Mouse (Mus musculus) hindbrain, postnatal 0 days (tissue): ENCODE data around the gene Tspan5. TPM values are rescaled to one million over a fixed set of nuclear protein-coding genes. Genes with fewer than 3 reads are reported as not detected.

Experiments
- ATAC-seq: fragments of 200-750 bp; cut with Nextera tagmentation; 2 replicates; pipeline ENCODE4 v1.8.0; 2017; ENCODE audit warnings: mild to moderate bottlenecking, moderate TSS enrichment, moderate library complexity
- DNase-seq: peaks from one replicate; pipeline ENCODE4 v3.0.0-alpha.2; 2015; ENCODE audit warnings: low spot score
- H3K27ac ChIP-seq: fragments of 300-500 bp; sonication (generic); 2 replicates; pipeline ENCODE4 v1.5.1; 2014; ENCODE audit warnings: mild to moderate bottlenecking
- H3K27me3 ChIP-seq: fragments of 300-500 bp; sonication (generic); 2 replicates; pipeline ENCODE4 v1.6.1; 2014; ENCODE audit warnings: low read length, mixed read lengths; ENCODE audit not compliant: insufficient read depth
- H3K36me3 ChIP-seq: fragments of 300-500 bp; sonication (generic); 2 replicates; pipeline ENCODE4 v1.6.1; 2014; ENCODE audit warnings: low read length, mixed read lengths; ENCODE audit not compliant: insufficient read depth
- H3K4me1 ChIP-seq: fragments of 300-500 bp; sonication (generic); 2 replicates; pipeline ENCODE4 v1.6.1; 2014; ENCODE audit warnings: antibody characterized with exemption, low read length, mixed read lengths; ENCODE audit not compliant: insufficient read depth
- H3K4me2 ChIP-seq: fragments of 300-500 bp; sonication (generic); 2 replicates; pipeline ENCODE4 v1.6.1; 2014; ENCODE audit warnings: low read depth, mild to moderate bottlenecking, low read length, moderate library complexity, mixed read lengths
- H3K4me3 ChIP-seq: fragments of 300-500 bp; sonication (generic); 2 replicates; pipeline ENCODE4 v1.5.1; 2014; ENCODE audit warnings: low read length
- H3K9ac ChIP-seq: fragments of 300-500 bp; sonication (generic); replicated peaks from 2 replicates; pipeline ENCODE4 v1.6.1; 2014; ENCODE audit warnings: mild to moderate bottlenecking, low read length, moderate library complexity, mixed read lengths
- H3K9me3 ChIP-seq: fragments of 300-500 bp; sonication (generic); 2 replicates; pipeline ENCODE4 v1.6.1; 2016; ENCODE audit warnings: low read length, mixed read lengths
- CTCF ChIP-seq: IDR thresholded peaks from 2 replicates; pipeline ENCODE4 v1.5.1; 2016; ENCODE audit warnings: antibody characterized with exemption, control low read depth, low read depth
- WGBS: fragments of 180-500 bp; shearing (Covaris S2); extraction: QIAGEN DNeasy Blood & Tissue Kit; methylation state at CpG from one replicate; pipeline ENCODE4 v1.1.7; 2014; 5-methylcytosine and 5-hydroxymethylcytosine counted together
- polyA plus RNA-seq: library from polyadenylated mRNA; unstranded; fragments of >200 nt; fragmentation: Nextera tagmentation; extraction: Ambion mirVana; gene quantifications from 2 replicates; pipeline ENCODE4 v1.2.1, GENCODE M21; 2015
- total RNA-seq: library from RNA; depleted of rRNA; stranded (reverse); fragments of >200 nt; gene quantifications from 2 replicates; pipeline ENCODE4 v1.2.3, GENCODE M21; 2014

Tspan5 gene
- total and polyA plus RNA-seq, 2 experiments from 2014 or later = 86.0 to 135 TPM

GRCm38 (mm10) chr3:138783859-138784640 is 42.1 kb downstream of the Tspan5 start:
- Histone ChIP-seq H3K27me3 (no peaks in the 10 kb centered on the region), H3K36me3 (no peaks in the 10 kb centered on the region), H3K9me3 (no peaks in the 10 kb centered on the region), H3K27ac (peak overlapping the region; percentile 64), H3K4me1 (peaks cover 14% of the 10 kb centered on the region; the same call in 1 of the 2 replicates), H3K4me3 (no peak overlapping the region), H3K4me2 (peak overlapping the region; percentile 35), H3K9ac (no peak overlapping the region)
- peak; percentile 88 for DNase-seq
- ATAC-seq = peak; percentile 84
- WGBS = 53% methylated on average over 19 of the region's 19 CpGs
- TF ChIP-seq CTCF = no peak

DNA sequence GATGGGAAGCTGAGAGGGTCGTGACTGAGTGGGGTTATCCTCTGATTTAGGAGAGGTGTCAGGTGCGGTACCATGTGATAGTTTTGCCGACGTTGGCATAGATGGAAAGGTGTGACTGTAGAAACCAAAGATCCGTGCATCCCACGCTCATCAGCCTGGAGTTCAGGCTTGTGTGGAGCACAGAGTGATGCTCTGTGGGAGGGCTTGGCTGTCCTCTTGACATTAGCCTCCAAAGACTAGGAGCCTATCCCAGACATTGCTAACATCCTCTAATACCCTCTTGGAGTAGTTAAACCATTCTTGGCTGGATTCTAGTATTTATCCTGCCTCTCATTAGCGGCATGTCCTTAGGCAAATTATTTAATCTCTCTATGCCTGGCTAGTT is 42.6 kb downstream of the Tspan5 start:
- WGBS = 45% methylated on average over 7 of the region's 7 CpGs
- Histone ChIP-seq H3K4me2 (peak overlapping the region; percentile 35), H3K4me3 (no peak overlapping the region), H3K9ac (no peak overlapping the region), H3K9me3 (no peaks in the 10 kb centered on the region), H3K27ac (peak overlapping the region; percentile 64; the same call in 1 of the 2 replicates), H3K27me3 (no peaks in the 10 kb centered on the region), H3K4me1 (peaks cover 14% of the 10 kb centered on the region; the same call in 1 of the 2 replicates), H3K36me3 (no peaks in the 10 kb centered on the region)
- DNase-seq = peak; percentile 68
- no peak; the same call in 1 of the 2 replicates for ATAC-seq
- no peak for TF ChIP-seq CTCF

- Histone ChIP-seq H3K4me2 (no peak overlapping the region), H3K4me3 (no peak overlapping the region), H3K36me3 (no peaks in the 10 kb centered on the region), H3K9ac (no peak overlapping the region), H3K27ac (no peak overlapping the region), H3K9me3 (no peaks in the 10 kb centered on the region), H3K4me1 (peaks cover 7% of the 10 kb centered on the region; the same call in 1 of the 2 replicates), H3K27me3 (no peaks in the 10 kb centered on the region)
- no peak for TF ChIP-seq CTCF
- ATAC-seq (no peak), DNase-seq (no peak)
- 84% methylated on average over 18 of the region's 18 CpGs for WGBS
Observed at GRCm38 (mm10) chr3:138787758-138788488, 45.9 kb downstream of the Tspan5 start.

- H3K27me3 ChIP-seq = no peaks in the 10 kb centered on the region
- TF ChIP-seq CTCF = no peak
- H3K9ac ChIP-seq = no peak overlapping the region
- WGBS = 60% methylated on average over 17 of the region's 17 CpGs
- ATAC-seq (no peak), DNase-seq (no peak)
- H3K4me3 ChIP-seq = no peak overlapping the region
- peaks cover 2% of the 10 kb centered on the region; the same call in 1 of the 2 replicates for H3K4me1 ChIP-seq
- no peaks in the 10 kb centered on the region for H3K9me3 ChIP-seq
- no peak overlapping the region for H3K4me2 ChIP-seq
- no peaks in the 10 kb centered on the region for H3K36me3 ChIP-seq
- no peak overlapping the region for H3K27ac ChIP-seq
Observed at GRCm38 (mm10) chr3:138788489-138788850, 46.5 kb downstream of the Tspan5 start.

DNA sequence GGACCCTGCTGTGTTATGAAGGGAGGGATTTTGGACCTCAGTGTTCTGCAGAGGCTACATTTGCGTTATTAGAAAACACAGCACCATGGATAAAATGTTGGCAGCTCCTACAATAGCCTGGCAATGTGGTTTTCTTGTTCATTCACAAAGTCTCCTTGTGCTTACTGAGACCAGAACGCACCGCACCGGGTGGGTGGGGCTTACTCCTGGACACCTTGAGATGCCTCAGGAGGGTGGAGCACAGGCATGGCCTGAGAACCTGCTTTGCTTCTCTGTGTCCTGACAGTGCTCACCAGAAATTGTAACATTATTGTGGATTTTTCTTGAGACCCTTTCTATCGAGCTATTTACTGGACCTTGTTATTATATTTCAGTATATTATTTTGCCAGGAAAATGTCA is 47.3 kb downstream of the Tspan5 start:
- Histone ChIP-seq H3K36me3 (no peaks in the 10 kb centered on the region), H3K4me1 (no peaks in the 10 kb centered on the region; the same call in 1 of the 2 replicates), H3K27ac (no peak overlapping the region), H3K27me3 (no peaks in the 10 kb centered on the region), H3K4me2 (0 out of 2 replicates have a peak overlapping the region, but pooled peaks have one; percentile 16), H3K4me3 (no peak overlapping the region), H3K9me3 (no peaks in the 10 kb centered on the region), H3K9ac (no peak overlapping the region)
- WGBS = 51% methylated on average over 5 of the region's 5 CpGs
- ATAC-seq (no peak), DNase-seq (peak; percentile 48)
- no peak for TF ChIP-seq CTCF

DNA sequence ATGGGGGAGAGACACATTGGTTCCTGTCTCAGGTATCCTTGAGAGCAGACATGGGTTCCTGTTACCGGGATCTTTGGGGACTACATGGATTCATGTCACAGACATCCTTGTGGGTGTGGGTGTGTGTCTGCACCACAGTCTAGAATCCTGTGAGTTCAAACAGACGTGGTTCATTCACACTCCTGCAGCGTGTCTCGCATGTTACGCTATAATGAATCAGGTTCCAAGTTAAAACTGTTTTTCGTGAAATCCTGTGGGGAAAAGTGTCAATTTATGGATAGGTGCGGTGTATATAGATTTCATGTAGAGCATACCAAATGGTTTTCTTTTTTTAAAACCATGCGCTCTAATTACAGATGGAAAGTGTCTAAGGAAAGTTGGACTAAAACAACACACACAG is 52.5 kb downstream of the Tspan5 start:
- H3K4me1 ChIP-seq = no peaks in the 10 kb centered on the region
- H3K36me3 ChIP-seq = no peaks in the 10 kb centered on the region
- TF ChIP-seq CTCF = no peak
- no peak overlapping the region for H3K27ac ChIP-seq
- no peaks in the 10 kb centered on the region for H3K9me3 ChIP-seq
- 92% methylated on average over 8 of the region's 8 CpGs for WGBS
- H3K4me2 ChIP-seq = no peak overlapping the region
- H3K27me3 ChIP-seq = no peaks in the 10 kb centered on the region
- no peak for DNase-seq
- H3K4me3 ChIP-seq = no peak overlapping the region
- no peak overlapping the region for H3K9ac ChIP-seq
- no peak for ATAC-seq
